Mouse (Mus musculus) lung, embryonic 16.5 days (tissue): ENCODE measurements at regions not wholly inside any gene's neighbourhood (a gene's known extent, or its start where the extent isn't known, plus 50 kb on each side); places are given as distances from the start of the nearest gene placed in this dataset.
A peak's percentile ranks its signal among the peaks of the same experiment; 100 is the strongest.

Experiments used
- ATAC-seq: fragments of 200-750 bp; cut with Nextera tagmentation; 2 replicates; pipeline ENCODE4 v1.8.0; 2017; ENCODE audit warnings: low read depth, mild to moderate bottlenecking, moderate library complexity
- H3K27ac ChIP-seq: fragments of 300-500 bp; sonication (generic); 2 replicates; pipeline ENCODE4 v1.5.1; 2014; ENCODE audit warnings: mild to moderate bottlenecking, control low read depth, low read length
- H3K27me3 ChIP-seq: fragments of 300-500 bp; sonication (generic); 2 replicates; pipeline ENCODE4 v1.6.1; 2014; ENCODE audit warnings: low read depth, low read length, mixed read lengths; ENCODE audit not compliant: control insufficient read depth, insufficient read depth
- H3K36me3 ChIP-seq: fragments of 300-500 bp; sonication (generic); 2 replicates; pipeline ENCODE4 v1.6.1; 2014; ENCODE audit warnings: low read length; ENCODE audit not compliant: control insufficient read depth, insufficient read depth
- H3K4me1 ChIP-seq: fragments of 300-500 bp; sonication (generic); replicated peaks from 2 replicates; pipeline ENCODE4 v1.6.1; 2014; ENCODE audit warnings: low read length, mixed read lengths; ENCODE audit not compliant: control insufficient read depth, insufficient read depth
- H3K4me2 ChIP-seq: fragments of 300-500 bp; sonication (generic); 2 replicates; pipeline ENCODE4 v1.6.1; 2014; ENCODE audit warnings: low read depth, low read length, control low read depth
- H3K4me3 ChIP-seq: fragments of 300-500 bp; sonication (generic); 2 replicates; pipeline ENCODE4 v1.5.1; 2014; ENCODE audit warnings: mild to moderate bottlenecking, low read length, control low read depth
- H3K9ac ChIP-seq: fragments of 300-500 bp; sonication (generic); 2 replicates; pipeline ENCODE4 v1.6.1; 2014; ENCODE audit warnings: low read length, control low read depth
- H3K9me3 ChIP-seq: fragments of 300-500 bp; sonication (generic); 2 replicates; pipeline ENCODE4 v1.6.1; 2016; ENCODE audit warnings: low read length; ENCODE audit not compliant: control insufficient read depth
- WGBS: fragments of 180-500 bp; shearing (Covaris S2); extraction: QIAGEN DNeasy Blood & Tissue Kit; methylation state at CpG from one replicate; pipeline ENCODE4 v1.1.7; 2014; 5-methylcytosine and 5-hydroxymethylcytosine counted together

DNA sequence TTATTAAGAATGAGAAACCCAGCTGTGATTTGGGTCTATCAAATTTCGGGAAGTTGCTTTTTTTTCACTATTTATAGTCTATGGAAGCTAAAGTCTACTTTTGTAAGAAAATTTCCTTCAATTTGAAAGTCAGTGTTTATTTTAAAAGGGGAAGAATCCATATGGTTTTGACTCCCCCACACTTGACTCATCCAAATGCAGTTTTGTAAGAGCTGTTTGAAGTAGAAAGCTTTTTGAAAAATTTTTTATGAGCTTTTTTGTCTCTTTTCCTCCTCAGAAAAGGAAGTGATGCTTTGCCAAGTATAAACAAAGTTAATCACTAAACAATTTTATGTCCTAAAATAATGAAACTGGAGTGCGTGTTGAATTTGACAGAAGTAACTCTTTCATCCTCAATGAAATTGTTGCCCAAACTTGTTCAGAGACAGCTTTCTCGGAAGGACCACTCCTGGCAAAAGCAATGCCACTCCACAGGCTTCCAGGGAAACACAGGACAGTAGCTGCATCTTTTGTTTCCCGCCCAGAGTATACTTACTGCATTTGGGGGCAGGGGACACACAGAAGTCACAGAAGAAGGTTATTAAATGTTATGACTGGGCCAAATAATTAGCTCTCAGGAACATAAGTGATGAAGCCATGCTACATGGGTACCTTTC lies 196.4 kb upstream of the Dcn start:
- no peaks in the 10 kb centered on the region for H3K27me3 ChIP-seq
- H3K4me2 ChIP-seq = no peak overlapping the region
- H3K27ac ChIP-seq = peak overlapping the region; percentile 88
- peaks cover 3% of the 10 kb centered on the region; the same call in 1 of the 2 replicates for H3K4me1 ChIP-seq
- H3K9ac ChIP-seq = no peak overlapping the region
- 30% methylated on average over 4 of the region's 4 CpGs for WGBS
- H3K4me3 ChIP-seq = no peak overlapping the region
- no peaks in the 10 kb centered on the region for H3K36me3 ChIP-seq
- no peaks in the 10 kb centered on the region for H3K9me3 ChIP-seq
- peak; percentile 90 for ATAC-seq

- Histone ChIP-seq H3K4me2 (no peak overlapping the region), H3K4me3 (no peak overlapping the region), H3K9ac (no peak overlapping the region), H3K4me1 (peaks cover under 1% of the 10 kb centered on the region; the same call in 1 of the 2 replicates), H3K27me3 (no peaks in the 10 kb centered on the region), H3K27ac (no peak overlapping the region), H3K9me3 (no peaks in the 10 kb centered on the region), H3K36me3 (no peaks in the 10 kb centered on the region)
- 55% methylated on average over 3 of the region's 3 CpGs for WGBS
- no peak for ATAC-seq
Observed at GRCm38 (mm10) chr10:97304791-97305355, 174.5 kb upstream of the Dcn start.

GRCm38 (mm10) chr10:97309580-97309979 lies 169.8 kb upstream of the Dcn start:
- no peaks in the 10 kb centered on the region for H3K36me3 ChIP-seq
- H3K4me1 ChIP-seq = peaks cover 9% of the 10 kb centered on the region
- no peak overlapping the region for H3K4me3 ChIP-seq
- H3K4me2 ChIP-seq = no peak overlapping the region
- 48% methylated on average over 5 of the region's 5 CpGs for WGBS
- no peaks in the 10 kb centered on the region for H3K9me3 ChIP-seq
- H3K9ac ChIP-seq = no peak overlapping the region
- no peaks in the 10 kb centered on the region for H3K27me3 ChIP-seq
- ATAC-seq = peak; percentile 70
- H3K27ac ChIP-seq = peak overlapping the region; percentile 86

GRCm38 (mm10) chr10:97312509-97312908 lies 166.9 kb upstream of the Dcn start:
- WGBS = 25% methylated on average over 12 of the region's 12 CpGs
- no peak for ATAC-seq
- Histone ChIP-seq H3K27ac (peak overlapping the region; percentile 69), H3K4me3 (peak overlapping the region; percentile 42), H3K27me3 (no peaks in the 10 kb centered on the region), H3K4me2 (peak overlapping the region; percentile 50), H3K9me3 (no peaks in the 10 kb centered on the region), H3K4me1 (peaks cover 12% of the 10 kb centered on the region), H3K36me3 (no peaks in the 10 kb centered on the region), H3K9ac (peak overlapping the region; percentile 51)

GRCm38 (mm10) chr10:97312978-97313377 lies 166.4 kb upstream of the Dcn start:
- H3K4me3 ChIP-seq = peak overlapping the region; percentile 53
- peak; percentile 90 for ATAC-seq

GRCm38 (mm10) chr10:97313407-97313901 lies 166.0 kb upstream of the Dcn start:
- Histone ChIP-seq H3K4me3 (peak overlapping the region; percentile 53), H3K9ac (peak overlapping the region; percentile 70), H3K27ac (peak overlapping the region; percentile 97), H3K27me3 (no peaks in the 10 kb centered on the region), H3K36me3 (no peaks in the 10 kb centered on the region), H3K4me2 (peak overlapping the region; percentile 72), H3K9me3 (no peaks in the 10 kb centered on the region), H3K4me1 (peaks cover 12% of the 10 kb centered on the region)
- WGBS = 0% methylated on average over 13 of the region's 13 CpGs
- peak; percentile 93 for ATAC-seq

More at GRCm38 (mm10) chr10:97312978-97313377, 166.4 kb upstream of the Dcn start:
- WGBS = under 1% methylated on average over 17 of the region's 17 CpGs
- Histone ChIP-seq H3K4me1 (peaks cover 12% of the 10 kb centered on the region), H3K9ac (peak overlapping the region; percentile 70), H3K27me3 (no peaks in the 10 kb centered on the region), H3K36me3 (no peaks in the 10 kb centered on the region), H3K9me3 (no peaks in the 10 kb centered on the region), H3K4me2 (peak overlapping the region; percentile 72), H3K27ac (peak overlapping the region; percentile 97)

DNA sequence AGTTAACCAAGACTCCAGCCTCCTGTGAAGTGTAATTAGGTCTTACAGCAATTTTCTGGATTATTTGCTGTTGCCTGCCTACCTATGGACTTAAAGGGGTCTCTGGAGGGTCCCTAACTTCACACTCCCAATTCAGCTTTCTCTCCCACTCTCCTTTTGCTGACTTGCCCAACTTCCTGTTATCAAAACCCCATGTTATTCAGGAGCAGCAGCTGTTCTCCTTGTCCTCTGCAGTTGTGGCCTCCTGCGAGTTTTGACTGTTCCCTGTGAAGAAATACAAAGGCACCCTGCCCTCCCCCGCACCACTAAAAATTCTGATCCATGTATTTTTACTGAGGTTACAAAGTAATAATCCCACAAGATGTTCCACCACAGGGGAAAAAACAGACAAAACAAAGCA lies 146.8 kb upstream of the Dcn start:
- H3K9ac ChIP-seq = no peak overlapping the region
- H3K27me3 ChIP-seq = no peaks in the 10 kb centered on the region
- no peak for ATAC-seq
- H3K36me3 ChIP-seq = no peaks in the 10 kb centered on the region
- 70% methylated on average over 2 of the region's 2 CpGs for WGBS
- no peak overlapping the region for H3K4me2 ChIP-seq
- H3K27ac ChIP-seq = no peak overlapping the region
- no peaks in the 10 kb centered on the region; the same call in 1 of the 2 replicates for H3K4me1 ChIP-seq
- H3K9me3 ChIP-seq = no peaks in the 10 kb centered on the region
- no peak overlapping the region for H3K4me3 ChIP-seq

GRCm38 (mm10) chr10:97334044-97334443 lies 145.4 kb upstream of the Dcn start:
- no peak overlapping the region for H3K9ac ChIP-seq
- ATAC-seq = 0 out of 2 replicates have a peak, but pooled peaks have one; percentile 26
- H3K36me3 ChIP-seq = no peaks in the 10 kb centered on the region
- no peaks in the 10 kb centered on the region for H3K9me3 ChIP-seq
- H3K4me1 ChIP-seq = no peaks in the 10 kb centered on the region; the same call in 1 of the 2 replicates
- no peak overlapping the region for H3K4me2 ChIP-seq
- H3K27me3 ChIP-seq = no peaks in the 10 kb centered on the region
- H3K27ac ChIP-seq = peak overlapping the region; percentile 33
- no peak overlapping the region for H3K4me3 ChIP-seq

DNA sequence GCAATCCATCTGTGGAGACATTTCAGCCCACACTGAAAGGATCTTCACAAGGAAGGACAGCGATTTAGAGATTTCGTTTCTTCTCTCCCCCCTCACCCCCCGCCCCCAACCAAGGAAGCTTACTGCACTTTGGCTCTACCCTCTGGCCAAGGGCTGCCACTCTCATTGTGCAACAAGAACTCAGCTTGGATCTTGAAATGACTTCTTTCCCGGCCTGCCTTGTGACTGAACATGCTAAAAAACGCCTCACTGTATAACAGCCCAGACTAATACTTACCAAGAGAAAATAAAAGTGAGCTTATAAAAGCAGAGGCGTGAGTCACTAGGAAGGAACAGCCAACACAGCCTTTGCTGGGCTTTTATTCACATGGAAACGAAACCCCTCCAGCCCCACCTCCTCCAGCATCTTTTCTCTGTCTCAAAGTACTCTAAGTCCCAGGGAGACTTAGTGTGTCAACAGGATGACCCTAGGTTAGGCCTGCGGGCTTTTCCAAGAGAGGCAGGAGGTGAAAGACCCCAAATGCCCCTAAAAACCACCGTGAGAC lies 144.7 kb upstream of the Dcn start:
- H3K9ac ChIP-seq = no peak overlapping the region
- no peak overlapping the region for H3K4me2 ChIP-seq
- no peak overlapping the region for H3K4me3 ChIP-seq
- 68% methylated on average over 9 of the region's 9 CpGs for WGBS
- H3K9me3 ChIP-seq = no peaks in the 10 kb centered on the region
- H3K36me3 ChIP-seq = no peaks in the 10 kb centered on the region
- ATAC-seq = 0 out of 2 replicates have a peak, but pooled peaks have one; percentile 15
- H3K4me1 ChIP-seq = no peaks in the 10 kb centered on the region; the same call in 1 of the 2 replicates
- H3K27me3 ChIP-seq = no peaks in the 10 kb centered on the region
- H3K27ac ChIP-seq = peak overlapping the region; percentile 33; the same call in 1 of the 2 replicates
